Mouse (Mus musculus): ENCODE measurements around the gene Msi1. TPM values are rescaled to one million over a fixed set of nuclear protein-coding genes. Genes with fewer than 3 reads are reported as not detected.

The Msi1 gene
- polyA plus RNA-seq, 2 experiments: 15.5 to 40.6 TPM

- Histone ChIP-seq H3K4me3 (replicated peaks; ENCODE audit: low read length) (no peak overlapping the region), H3K4me2 (replicated peaks; ENCODE audit: low read depth, low read length, severe bottlenecking) (no peak overlapping the region), H3K27ac (replicated peaks; ENCODE audit: low read depth, low read length) (no peak overlapping the region), H3K36me3 (ENCODE audit: control insufficient read depth, insufficient read depth, low read length) (peaks cover 7% of the 10 kb centered on the region; the same call in 1 of the 2 replicates), H3K9me3 (ENCODE audit: control insufficient read depth, low read length) (no peaks in the 10 kb centered on the region), H3K4me1 (ENCODE audit: control insufficient read depth, insufficient read depth, low read length) (peaks cover 6% of the 10 kb centered on the region; the same call in 1 of the 2 replicates), H3K9ac (ENCODE audit: low read depth, low read length, severe bottlenecking) (no peak overlapping the region), H3K27me3 (ENCODE audit: control insufficient read depth, insufficient read depth, low read length) (no peaks in the 10 kb centered on the region)
- ATAC-seq (ENCODE audit: low FRiP score, low read depth) (no peak), DNase-seq (ENCODE audit: low spot score) (no peak)
- WGBS: 76% methylated on average over 10 of the region's 10 CpGs
- TF ChIP-seq POLR2A (IDR thresholded peaks at IDR 0.05; ENCODE audit: borderline replicate concordance, extremely low read depth, insufficient read depth, insufficient read length): no peak
Observed at GRCm38 (mm10) chr5:115473191-115473590, 43.8 kb downstream of the Msi1 start.

- Histone ChIP-seq H3K4me3 (replicated peaks; ENCODE audit: low read length) (no peak overlapping the region), H3K9me3 (ENCODE audit: control insufficient read depth, low read length) (no peaks in the 10 kb centered on the region), H3K9ac (ENCODE audit: low read depth, low read length, severe bottlenecking) (no peak overlapping the region), H3K27me3 (ENCODE audit: control insufficient read depth, insufficient read depth, low read length) (no peaks in the 10 kb centered on the region), H3K4me1 (ENCODE audit: control insufficient read depth, insufficient read depth, low read length) (peaks cover 6% of the 10 kb centered on the region; the same call in 1 of the 2 replicates), H3K36me3 (ENCODE audit: control insufficient read depth, insufficient read depth, low read length) (peaks cover 7% of the 10 kb centered on the region; the same call in 1 of the 2 replicates), H3K27ac (replicated peaks; ENCODE audit: low read depth, low read length) (no peak overlapping the region), H3K4me2 (replicated peaks; ENCODE audit: low read depth, low read length, severe bottlenecking) (no peak overlapping the region)
- DNase-seq (ENCODE audit: low spot score): no peak
- no peak for TF ChIP-seq POLR2A (IDR thresholded peaks at IDR 0.05; ENCODE audit: borderline replicate concordance, extremely low read depth, insufficient read depth, insufficient read length)
- no peak for ATAC-seq (ENCODE audit: low FRiP score, low read depth)
- 69% methylated on average over 22 of the region's 22 CpGs for WGBS
Observed at GRCm38 (mm10) chr5:115474174-115474828, 44.9 kb downstream of the Msi1 start.

GRCm38 (mm10) chr5:115475337-115476106 lies 46.1 kb downstream of the Msi1 start:
- Histone ChIP-seq H3K9ac (ENCODE audit: low read depth, low read length, severe bottlenecking) (peak overlapping the region; percentile 55), H3K9me3 (ENCODE audit: control insufficient read depth, low read length) (no peaks in the 10 kb centered on the region), H3K27ac (replicated peaks; ENCODE audit: low read depth, low read length) (peak overlapping the region; percentile 38; the same call in 1 of the 2 replicates), H3K4me2 (replicated peaks; ENCODE audit: low read depth, low read length, severe bottlenecking) (peak overlapping the region; percentile 50), H3K4me3 (replicated peaks; ENCODE audit: low read length) (peak overlapping the region; percentile 38), H3K36me3 (ENCODE audit: control insufficient read depth, insufficient read depth, low read length) (peaks cover 13% of the 10 kb centered on the region; the same call in 1 of the 2 replicates), H3K27me3 (ENCODE audit: control insufficient read depth, insufficient read depth, low read length) (no peaks in the 10 kb centered on the region), H3K4me1 (ENCODE audit: control insufficient read depth, insufficient read depth, low read length) (peaks cover 11% of the 10 kb centered on the region)
- TF ChIP-seq POLR2A (IDR thresholded peaks at IDR 0.05; ENCODE audit: borderline replicate concordance, extremely low read depth, insufficient read depth, insufficient read length): no peak
- ATAC-seq (ENCODE audit: low FRiP score, low read depth) (peak; percentile 85), DNase-seq (ENCODE audit: low spot score) (peak; percentile 68)
- WGBS: 13% methylated on average over 21 of the region's 22 CpGs

- Histone ChIP-seq H3K4me1 (ENCODE audit: control insufficient read depth, insufficient read depth, low read length) (peaks cover 11% of the 10 kb centered on the region), H3K9ac (ENCODE audit: low read depth, low read length, severe bottlenecking) (peak overlapping the region; percentile 55), H3K36me3 (ENCODE audit: control insufficient read depth, insufficient read depth, low read length) (peaks cover 13% of the 10 kb centered on the region; the same call in 1 of the 2 replicates), H3K4me3 (replicated peaks; ENCODE audit: low read length) (peak overlapping the region; percentile 38), H3K9me3 (ENCODE audit: control insufficient read depth, low read length) (no peaks in the 10 kb centered on the region), H3K27ac (replicated peaks; ENCODE audit: low read depth, low read length) (peak overlapping the region; percentile 38; the same call in 1 of the 2 replicates), H3K4me2 (replicated peaks; ENCODE audit: low read depth, low read length, severe bottlenecking) (peak overlapping the region; percentile 50), H3K27me3 (ENCODE audit: control insufficient read depth, insufficient read depth, low read length) (peaks cover 3% of the 10 kb centered on the region; the same call in 1 of the 2 replicates)
- 37% methylated on average over 12 of the region's 12 CpGs for WGBS
- ATAC-seq (ENCODE audit: low FRiP score, low read depth) (0 out of 2 replicates have a peak, but pooled peaks have one; percentile 31), DNase-seq (ENCODE audit: low spot score) (no peak)
- no peak for TF ChIP-seq POLR2A (IDR thresholded peaks at IDR 0.05; ENCODE audit: borderline replicate concordance, extremely low read depth, insufficient read depth, insufficient read length)
Observed at GRCm38 (mm10) chr5:115476107-115476727, 46.8 kb downstream of the Msi1 start.

- H3K9ac ChIP-seq (ENCODE audit: low read depth, low read length, severe bottlenecking): no peak overlapping the region
- no peak for DNase-seq (ENCODE audit: low spot score)
- H3K9me3 ChIP-seq (ENCODE audit: control insufficient read depth, low read length): no peaks in the 10 kb centered on the region
- H3K4me3 ChIP-seq (replicated peaks; ENCODE audit: low read length): no peak overlapping the region
- no peak overlapping the region for H3K4me2 ChIP-seq (replicated peaks; ENCODE audit: low read depth, low read length, severe bottlenecking)
- no peak for ATAC-seq (ENCODE audit: low FRiP score, low read depth)
- WGBS: 47% methylated on average over 15 of the region's 15 CpGs
- no peak for TF ChIP-seq POLR2A (IDR thresholded peaks at IDR 0.05; ENCODE audit: borderline replicate concordance, extremely low read depth, insufficient read depth, insufficient read length)
- peaks cover 12% of the 10 kb centered on the region; the same call in 1 of the 2 replicates for H3K27me3 ChIP-seq (ENCODE audit: control insufficient read depth, insufficient read depth, low read length)
- H3K27ac ChIP-seq (replicated peaks; ENCODE audit: low read depth, low read length): no peak overlapping the region
- peaks cover 18% of the 10 kb centered on the region for H3K36me3 ChIP-seq (ENCODE audit: control insufficient read depth, insufficient read depth, low read length)
- peaks cover 25% of the 10 kb centered on the region for H3K4me1 ChIP-seq (ENCODE audit: control insufficient read depth, insufficient read depth, low read length)
Observed at GRCm38 (mm10) chr5:115479561-115479960, 50.2 kb downstream of the Msi1 start.

Data from limb, embryonic 14.5 days (tissue).